Mouse (Mus musculus) bone marrow, adult 2 months (tissue): ENCODE results near the gene Tle4.

Source experiments
- CTCF ChIP-seq: fragments of 200-500 bp; IDR thresholded peaks from 2 replicates; pipeline ENCODE4 v1.5.1; 2011; ENCODE audit warnings: low read length, control low read depth; ENCODE audit not compliant: control insufficient read depth, insufficient read depth
- POLR2A ChIP-seq: fragments of 200-500 bp; IDR thresholded peaks from 2 replicates; pipeline ENCODE4 v1.6.1; 2011; ENCODE audit warnings: low read depth, mild to moderate bottlenecking, control low read depth, low read length, borderline replicate concordance; ENCODE audit not compliant: control insufficient read depth

GRCm38 (mm10) chr19:14499835-14500425 is 97.9 kb downstream of the Tle4 start:
- TF ChIP-seq CTCF (no peak), POLR2A (no peak)
